Mouse (Mus musculus): ENCODE results near the gene Rasgrf1. TPM values are rescaled to one million over a fixed set of nuclear protein-coding genes. Genes with fewer than 3 reads are reported as not detected.

The Rasgrf1 gene
- polyA plus RNA-seq, 1 experiment = 0.06 TPM

GRCm38 (mm10) chr9:90027709-90028108 is 118.0 kb downstream of the Rasgrf1 start:
- Histone ChIP-seq H3K27me3 (ENCODE audit: control insufficient read depth, insufficient read depth, low read length) (no peaks in the 10 kb centered on the region), H3K27ac (ENCODE audit: insufficient read depth, low read length) (no peak overlapping the region), H3K4me3 (ENCODE audit: extremely low read depth, insufficient read depth, insufficient read length) (no peak overlapping the region), H3K4me1 (ENCODE audit: control insufficient read depth, insufficient read depth, insufficient read length) (no peaks in the 10 kb centered on the region), H3K36me3 (ENCODE audit: control insufficient read depth, insufficient read depth, low read length) (no peaks in the 10 kb centered on the region)
- WGBS = 95% methylated on average over 6 of the region's 6 CpGs
- TF ChIP-seq POLR2A (IDR thresholded peaks at IDR 0.05; ENCODE audit: low read depth, low read length) (no peak), CTCF (IDR thresholded peaks at IDR 0.05; ENCODE audit: extremely low read depth, insufficient read depth, insufficient read length, insufficient replicate concordance) (peak; percentile 34; the same call in 1 of the 2 replicates)
- DNase-seq (ENCODE audit: low read depth in 1 of 2, low spot score in 2 of 2) = no peak

- Histone ChIP-seq H3K4me1 (ENCODE audit: control insufficient read depth, insufficient read depth, insufficient read length) (no peaks in the 10 kb centered on the region; the same call in 1 of the 2 replicates), H3K27me3 (ENCODE audit: control insufficient read depth, insufficient read depth, low read length) (no peaks in the 10 kb centered on the region), H3K36me3 (ENCODE audit: control insufficient read depth, insufficient read depth, low read length) (no peaks in the 10 kb centered on the region), H3K27ac (ENCODE audit: insufficient read depth, low read length) (0 out of 2 replicates have a peak overlapping the region, but pooled peaks have one; percentile 18), H3K4me3 (ENCODE audit: extremely low read depth, insufficient read depth, insufficient read length) (no peak overlapping the region)
- DNase-seq (ENCODE audit: low read depth in 1 of 2, low spot score in 2 of 2) = peak in 1 of 2 experiments; percentile 12
- WGBS = 59% methylated on average over 4 of the region's 4 CpGs
- no peak for TF ChIP-seq POLR2A (IDR thresholded peaks at IDR 0.05; ENCODE audit: low read depth, low read length)
These were observed 124.2 kb downstream of the Rasgrf1 start for GRCm38 (mm10) chr9:90033922-90034321.

GRCm38 (mm10) chr9:90035168-90035567 is 125.5 kb downstream of the Rasgrf1 start:
- TF ChIP-seq CTCF (IDR thresholded peaks at IDR 0.05; ENCODE audit: extremely low read depth, insufficient read depth, insufficient read length, insufficient replicate concordance) (no peak), POLR2A (IDR thresholded peaks at IDR 0.05; ENCODE audit: low read depth, low read length) (no peak)
- WGBS = 78% methylated on average over 2 of the region's 2 CpGs
- no peaks in the 10 kb centered on the region for H3K27me3 ChIP-seq (ENCODE audit: control insufficient read depth, insufficient read depth, low read length)

DNA sequence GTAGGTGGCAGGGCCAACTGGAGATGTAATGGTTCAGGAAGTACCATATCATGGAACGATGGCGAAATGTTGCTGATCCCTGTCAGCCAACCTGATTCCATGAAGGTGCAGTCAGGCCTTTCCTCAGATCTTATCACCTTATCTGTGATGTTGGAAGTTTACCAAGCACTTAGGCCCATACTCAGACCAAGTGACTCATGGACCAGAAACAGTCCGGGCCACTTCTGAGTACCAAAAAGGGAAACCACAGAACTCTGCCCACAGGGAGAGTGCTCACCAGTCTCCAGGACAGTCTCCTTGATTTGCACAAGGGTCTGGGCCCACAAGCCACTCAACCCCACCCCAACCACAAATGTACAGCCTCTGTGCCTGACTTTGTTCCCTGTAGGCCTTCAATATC is 126.1 kb downstream of the Rasgrf1 start:
- WGBS = 78% methylated on average over 3 of the region's 3 CpGs
- H3K27me3 ChIP-seq (ENCODE audit: control insufficient read depth, insufficient read depth, low read length) = no peaks in the 10 kb centered on the region
- no peaks in the 10 kb centered on the region for H3K36me3 ChIP-seq (ENCODE audit: control insufficient read depth, insufficient read depth, low read length)
- H3K4me3 ChIP-seq (ENCODE audit: extremely low read depth, insufficient read depth, insufficient read length) = no peak overlapping the region
- H3K27ac ChIP-seq (ENCODE audit: insufficient read depth, low read length) = no peak overlapping the region
- H3K4me1 ChIP-seq (ENCODE audit: control insufficient read depth, insufficient read depth, insufficient read length) = no peaks in the 10 kb centered on the region; the same call in 1 of the 2 replicates
- no peak for DNase-seq (ENCODE audit: low read depth in 1 of 2, low spot score in 2 of 2)
- TF ChIP-seq POLR2A (IDR thresholded peaks at IDR 0.05; ENCODE audit: low read depth, low read length) = no peak
- no peak for TF ChIP-seq CTCF (IDR thresholded peaks at IDR 0.05; ENCODE audit: extremely low read depth, insufficient read depth, insufficient read length, insufficient replicate concordance)

More at GRCm38 (mm10) chr9:90035168-90035567, 125.5 kb downstream of the Rasgrf1 start:
- Histone ChIP-seq H3K4me3 (ENCODE audit: extremely low read depth, insufficient read depth, insufficient read length) (no peak overlapping the region), H3K27ac (ENCODE audit: insufficient read depth, low read length) (no peak overlapping the region), H3K36me3 (ENCODE audit: control insufficient read depth, insufficient read depth, low read length) (no peaks in the 10 kb centered on the region), H3K4me1 (ENCODE audit: control insufficient read depth, insufficient read depth, insufficient read length) (no peaks in the 10 kb centered on the region; the same call in 1 of the 2 replicates)
- no peak for DNase-seq (ENCODE audit: low read depth in 1 of 2, low spot score in 2 of 2)

DNA sequence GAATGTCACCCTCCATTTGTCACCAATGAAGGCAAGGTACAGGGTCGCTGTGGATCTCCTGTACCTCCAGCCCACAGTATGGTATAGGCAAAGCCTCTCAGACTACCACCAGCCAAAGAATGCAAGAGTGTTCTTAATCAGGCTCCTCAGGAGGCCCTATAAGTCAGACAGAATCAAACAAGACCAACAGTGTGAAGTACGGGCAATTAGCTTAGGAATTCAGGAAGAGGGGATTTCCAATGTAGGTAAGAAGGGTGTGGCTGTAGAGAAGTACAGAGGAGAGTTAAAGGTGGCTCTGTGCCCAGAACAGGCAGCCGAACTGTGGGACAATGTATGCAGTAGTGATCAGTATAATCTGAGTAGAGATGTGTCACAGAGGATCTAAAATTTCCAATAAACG is 126.6 kb downstream of the Rasgrf1 start:
- TF ChIP-seq CTCF (IDR thresholded peaks at IDR 0.05; ENCODE audit: extremely low read depth, insufficient read depth, insufficient read length, insufficient replicate concordance) = no peak
- TF ChIP-seq POLR2A (IDR thresholded peaks at IDR 0.05; ENCODE audit: low read depth, low read length) = no peak
- H3K27ac ChIP-seq (ENCODE audit: insufficient read depth, low read length) = no peak overlapping the region
- H3K4me1 ChIP-seq (ENCODE audit: control insufficient read depth, insufficient read depth, insufficient read length) = no peaks in the 10 kb centered on the region; the same call in 1 of the 2 replicates
- WGBS = 84% methylated on average over 4 of the region's 4 CpGs
- no peaks in the 10 kb centered on the region for H3K36me3 ChIP-seq (ENCODE audit: control insufficient read depth, insufficient read depth, low read length)
- no peak for DNase-seq (ENCODE audit: low read depth in 1 of 2, low spot score in 2 of 2)
- no peak overlapping the region for H3K4me3 ChIP-seq (ENCODE audit: extremely low read depth, insufficient read depth, insufficient read length)
- H3K27me3 ChIP-seq (ENCODE audit: control insufficient read depth, insufficient read depth, low read length) = no peaks in the 10 kb centered on the region

GRCm38 (mm10) chr9:90038535-90038934 is 128.8 kb downstream of the Rasgrf1 start:
- TF ChIP-seq POLR2A (IDR thresholded peaks at IDR 0.05; ENCODE audit: low read depth, low read length) (no peak), CTCF (IDR thresholded peaks at IDR 0.05; ENCODE audit: extremely low read depth, insufficient read depth, insufficient read length, insufficient replicate concordance) (no peak)
- no peaks in the 10 kb centered on the region for H3K27me3 ChIP-seq (ENCODE audit: control insufficient read depth, insufficient read depth, low read length)
- DNase-seq (ENCODE audit: low read depth in 1 of 2, low spot score in 2 of 2) = no peak
- 83% methylated on average over 4 of the region's 4 CpGs for WGBS
- no peaks in the 10 kb centered on the region for H3K36me3 ChIP-seq (ENCODE audit: control insufficient read depth, insufficient read depth, low read length)
- no peak overlapping the region for H3K27ac ChIP-seq (ENCODE audit: insufficient read depth, low read length)
- no peaks in the 10 kb centered on the region; the same call in 1 of the 2 replicates for H3K4me1 ChIP-seq (ENCODE audit: control insufficient read depth, insufficient read depth, insufficient read length)
- no peak overlapping the region for H3K4me3 ChIP-seq (ENCODE audit: extremely low read depth, insufficient read depth, insufficient read length)

DNA sequence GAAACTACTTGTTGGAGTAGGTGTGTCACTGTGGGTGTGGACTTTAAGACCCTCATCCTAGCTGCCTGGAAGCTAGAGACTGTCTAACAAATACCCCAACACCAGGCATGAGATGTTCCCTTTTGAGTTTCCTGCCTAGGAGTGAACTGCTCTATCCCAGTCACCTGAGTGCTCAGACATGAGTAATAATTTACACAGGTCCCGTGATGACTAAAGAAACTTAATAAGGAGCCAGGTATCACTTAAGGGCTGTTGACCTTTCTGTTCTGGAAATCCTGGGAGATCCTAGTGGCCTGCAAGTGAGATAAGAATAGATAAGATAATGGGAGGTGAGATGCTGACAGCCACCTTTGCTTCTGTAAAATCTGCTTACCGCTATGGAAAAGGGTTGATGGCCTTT is 131.2 kb downstream of the Rasgrf1 start:
- H3K4me1 ChIP-seq (ENCODE audit: control insufficient read depth, insufficient read depth, insufficient read length) = no peaks in the 10 kb centered on the region; the same call in 1 of the 2 replicates
- no peaks in the 10 kb centered on the region for H3K27me3 ChIP-seq (ENCODE audit: control insufficient read depth, insufficient read depth, low read length)
- DNase-seq (ENCODE audit: low read depth in 1 of 2, low spot score in 2 of 2) = no peak
- WGBS = 89% methylated on average over 2 of the region's 2 CpGs
- H3K27ac ChIP-seq (ENCODE audit: insufficient read depth, low read length) = no peak overlapping the region
- TF ChIP-seq CTCF (IDR thresholded peaks at IDR 0.05; ENCODE audit: extremely low read depth, insufficient read depth, insufficient read length, insufficient replicate concordance) = no peak
- no peak for TF ChIP-seq POLR2A (IDR thresholded peaks at IDR 0.05; ENCODE audit: low read depth, low read length)
- H3K36me3 ChIP-seq (ENCODE audit: control insufficient read depth, insufficient read depth, low read length) = no peaks in the 10 kb centered on the region
- no peak overlapping the region for H3K4me3 ChIP-seq (ENCODE audit: extremely low read depth, insufficient read depth, insufficient read length)
